Mouse (Mus musculus) retina, embryonic 14.5 days (tissue): Measurements from ENCODE around the gene Chpf2.
"Not testable (repeated sequence)": the region's sequence is repeated elsewhere in the genome, so short reads cannot be mapped to it uniquely, and the experiment has no call there.

Experiments
- DNase-seq: peaks from one replicate; pipeline ENCODE4 v3.0.0-alpha.2; 2015; ENCODE audit warnings: low spot score

The Chpf2 gene

GRCm38 (mm10) chr5:24586547-24587199 lies at the start of gene Chpf2:
TSS of gene Chpf2 (plus strand) at chr5:24586741.
- peak; percentile 90 for DNase-seq

GRCm38 (mm10) chr5:24537618-24538017 lies 48.9 kb upstream of the Chpf2 start:
- no peak for DNase-seq

- DNase-seq = no peak
Measured at GRCm38 (mm10) chr5:24539571-24540296, 46.8 kb upstream of the Chpf2 start.

- DNase-seq = no peak
Measured at GRCm38 (mm10) chr5:24540387-24541143, 46.0 kb upstream of the Chpf2 start, which contains the start of gene Asb10. TSS of gene Asb10 (minus strand) at chr5:24540978.

- no peak for DNase-seq
Measured at GRCm38 (mm10) chr5:24541144-24541569, 45.4 kb upstream of the Chpf2 start.

GRCm38 (mm10) chr5:24542643-24543042 lies 43.9 kb upstream of the Chpf2 start:
- no peak for DNase-seq

GRCm38 (mm10) chr5:24550598-24551316 lies 35.8 kb upstream of the Chpf2 start:
- DNase-seq = peak; percentile 64

GRCm38 (mm10) chr5:24551317-24551688 lies 35.2 kb upstream of the Chpf2 start:
- DNase-seq = no peak

GRCm38 (mm10) chr5:24553621-24554244 lies 32.8 kb upstream of the Chpf2 start:
- DNase-seq = no peak

GRCm38 (mm10) chr5:24555335-24555734 lies 31.2 kb upstream of the Chpf2 start:
- not testable (repeated sequence) for DNase-seq

- no peak for DNase-seq
Measured at GRCm38 (mm10) chr5:24556709-24557108, 29.8 kb upstream of the Chpf2 start, which contains the start of gene 4931409K22Rik. TSS of gene 4931409K22Rik (minus strand) at chr5:24556809.

- no peak for DNase-seq
Measured at GRCm38 (mm10) chr5:24575948-24576347, 10.6 kb upstream of the Chpf2 start.

- DNase-seq = no peak
Measured at GRCm38 (mm10) chr5:24576801-24577182, 9.7 kb upstream of the Chpf2 start.

GRCm38 (mm10) chr5:24577183-24577929 lies 9.2 kb upstream of the Chpf2 start, which contains the start of gene Abcf2:
TSS of gene Abcf2 (minus strand) at chr5:24577467.
- DNase-seq = peak; percentile 100

- DNase-seq = no peak
Measured at GRCm38 (mm10) chr5:24578109-24578963, 8.2 kb upstream of the Chpf2 start.

GRCm38 (mm10) chr5:24586106-24586505 lies 435 bp upstream of the Chpf2 start:
- DNase-seq = no peak

- no peak for DNase-seq
Measured at GRCm38 (mm10) chr5:24587200-24587577, 648 bp downstream of the Chpf2 start.

GRCm38 (mm10) chr5:24589511-24590500 lies 3.3 kb downstream of the Chpf2 start:
- no peak for DNase-seq
